Mouse (Mus musculus) kidney, postnatal 0 days (tissue): ENCODE data around the gene Barhl1. TPM values are rescaled to one million over a fixed set of nuclear protein-coding genes. Genes with fewer than 3 reads are reported as not detected.

ENCODE experiments used
- ATAC-seq: fragments of 200-750 bp; cut with Nextera tagmentation; replicated peaks from 2 replicates; pipeline ENCODE4 v1.8.0; 2017; ENCODE audit warnings: low read depth, moderate number of reproducible peaks, moderate TSS enrichment, moderate library complexity; ENCODE audit not compliant: low FRiP score
- DNase-seq: peaks from one replicate; pipeline ENCODE4 v3.0.0-alpha.2; 2016; ENCODE audit warnings: low spot score
- H3K27ac ChIP-seq: fragments of 300-500 bp; sonication (generic); 2 replicates; pipeline ENCODE4 v1.5.1; 2014; ENCODE audit warnings: mild to moderate bottlenecking
- H3K27me3 ChIP-seq: fragments of 300-500 bp; sonication (generic); 2 replicates; pipeline ENCODE4 v1.6.1; 2014; ENCODE audit warnings: low read length, mixed read lengths; ENCODE audit not compliant: insufficient read depth
- H3K36me3 ChIP-seq: fragments of 300-500 bp; sonication (generic); 2 replicates; pipeline ENCODE4 v1.6.1; 2014; ENCODE audit warnings: low read length, mixed read lengths; ENCODE audit not compliant: insufficient read depth
- H3K4me1 ChIP-seq: fragments of 300-500 bp; sonication (generic); replicated peaks from 2 replicates; pipeline ENCODE4 v1.6.1; 2014; ENCODE audit warnings: antibody characterized with exemption, low read length, mixed read lengths; ENCODE audit not compliant: insufficient read depth
- H3K4me2 ChIP-seq: fragments of 300-500 bp; sonication (generic); 2 replicates; pipeline ENCODE4 v1.6.1; 2014; ENCODE audit warnings: mild to moderate bottlenecking, low read length, moderate library complexity, mixed read lengths
- H3K4me3 ChIP-seq: fragments of 300-500 bp; sonication (generic); replicated peaks from 2 replicates; pipeline ENCODE4 v1.5.1; 2014; ENCODE audit warnings: low read depth, low read length
- H3K9ac ChIP-seq: fragments of 300-500 bp; sonication (generic); 2 replicates; pipeline ENCODE4 v1.6.1; 2014; ENCODE audit warnings: low read depth, low read length
- H3K9me3 ChIP-seq: fragments of 300-500 bp; sonication (generic); replicated peaks from 2 replicates; pipeline ENCODE4 v1.6.1; 2016; ENCODE audit warnings: low read length, inconsistent platforms, mixed read lengths
- CTCF ChIP-seq: IDR thresholded peaks from 2 replicates; pipeline ENCODE4 v1.5.1; 2016; ENCODE audit warnings: antibody characterized with exemption, low read depth, mild to moderate bottlenecking, moderate library complexity
- WGBS: fragments of 180-500 bp; shearing (Covaris S2); extraction: QIAGEN DNeasy Blood & Tissue Kit; methylation state at CpG from one replicate; pipeline ENCODE4 v1.1.7; 2014; 5-methylcytosine and 5-hydroxymethylcytosine counted together
- polyA plus RNA-seq: library from polyadenylated mRNA; unstranded; fragments of >200 nt; fragmentation: Nextera tagmentation; extraction: Ambion mirVana; gene quantifications from 2 replicates; pipeline ENCODE4 v1.2.1, GENCODE M21; 2015

Barhl1 gene
- polyA plus RNA-seq, 1 experiment from 2014 or later: not detected

- H3K27me3 ChIP-seq: no peaks in the 10 kb centered on the region; the same call in 1 of the 2 replicates
- no peak overlapping the region for H3K27ac ChIP-seq
- peaks cover 23% of the 10 kb centered on the region; the same call in 1 of the 2 replicates for H3K36me3 ChIP-seq
- no peaks in the 10 kb centered on the region for H3K4me1 ChIP-seq
- no peak for DNase-seq
- no peak overlapping the region for H3K4me2 ChIP-seq
- 94% methylated on average over 8 of the region's 8 CpGs for WGBS
- no peak for ATAC-seq
- no peak for TF ChIP-seq CTCF
- no peaks in the 10 kb centered on the region for H3K9me3 ChIP-seq
- H3K4me3 ChIP-seq: no peak overlapping the region
- no peak overlapping the region for H3K9ac ChIP-seq
Measured at GRCm38 (mm10) chr2:28902291-28902690, 14.2 kb downstream of the Barhl1 start.

GRCm38 (mm10) chr2:28897340-28897899, 19.0 kb downstream of the Barhl1 start:
- Histone ChIP-seq H3K36me3 (0 out of 2 replicates have a peak, but pooled peaks cover 28% of the 10 kb centered on the region), H3K27me3 (no peaks in the 10 kb centered on the region), H3K27ac (no peak overlapping the region), H3K4me1 (no peaks in the 10 kb centered on the region), H3K4me3 (no peak overlapping the region), H3K9ac (no peak overlapping the region), H3K4me2 (no peak overlapping the region), H3K9me3 (no peaks in the 10 kb centered on the region)
- 81% methylated on average over 4 of the region's 4 CpGs for WGBS
- TF ChIP-seq CTCF: no peak
- no peak for DNase-seq
- ATAC-seq: no peak

GRCm38 (mm10) chr2:28895876-28896275, 20.6 kb downstream of the Barhl1 start:
- Histone ChIP-seq H3K4me2 (no peak overlapping the region), H3K4me1 (no peaks in the 10 kb centered on the region), H3K4me3 (no peak overlapping the region), H3K9ac (no peak overlapping the region), H3K36me3 (0 out of 2 replicates have a peak, but pooled peaks cover 29% of the 10 kb centered on the region), H3K27ac (no peak overlapping the region), H3K9me3 (no peaks in the 10 kb centered on the region), H3K27me3 (no peaks in the 10 kb centered on the region)
- DNase-seq (no peak), ATAC-seq (no peak)
- TF ChIP-seq CTCF: no peak
- 77% methylated on average over 7 of the region's 7 CpGs for WGBS

DNA sequence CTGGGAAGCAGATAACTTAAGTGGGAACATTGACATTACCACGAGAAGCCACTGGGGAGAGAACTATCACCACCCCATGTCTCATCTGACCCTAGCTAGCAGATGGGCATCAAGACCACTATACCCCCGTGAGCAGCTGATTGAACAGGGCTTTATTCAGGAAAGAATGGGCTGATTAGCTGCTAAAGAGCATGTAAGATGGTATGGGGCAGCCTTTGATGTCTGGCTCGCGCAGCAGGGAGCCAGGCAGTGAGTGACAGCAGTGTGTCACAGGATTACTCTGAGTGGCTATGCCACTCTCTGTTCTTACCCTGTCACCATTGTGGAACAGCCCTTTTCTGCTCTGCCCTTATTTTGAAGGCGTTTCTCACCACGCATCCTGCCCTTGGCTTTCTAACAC, 22.9 kb downstream of the Barhl1 start:
- Histone ChIP-seq H3K27me3 (no peaks in the 10 kb centered on the region), H3K9me3 (no peaks in the 10 kb centered on the region), H3K4me1 (no peaks in the 10 kb centered on the region), H3K9ac (no peak overlapping the region), H3K36me3 (peaks cover 27% of the 10 kb centered on the region), H3K4me2 (no peak overlapping the region), H3K4me3 (no peak overlapping the region), H3K27ac (no peak overlapping the region)
- DNase-seq (no peak), ATAC-seq (no peak)
- no peak for TF ChIP-seq CTCF
- WGBS: 68% methylated on average over 6 of the region's 6 CpGs

- no peak for DNase-seq
Measured at GRCm38 (mm10) chr2:28892796-28893195, 23.7 kb downstream of the Barhl1 start.

GRCm38 (mm10) chr2:28884914-28885313, 31.6 kb downstream of the Barhl1 start:
- 73% methylated on average over 4 of the region's 4 CpGs for WGBS
- Histone ChIP-seq H3K4me1 (no peaks in the 10 kb centered on the region), H3K36me3 (peaks cover 35% of the 10 kb centered on the region), H3K9me3 (no peaks in the 10 kb centered on the region), H3K9ac (no peak overlapping the region), H3K4me3 (no peak overlapping the region), H3K27ac (no peak overlapping the region), H3K4me2 (no peak overlapping the region), H3K27me3 (no peaks in the 10 kb centered on the region)
- DNase-seq (no peak), ATAC-seq (no peak)
- TF ChIP-seq CTCF: no peak

More at GRCm38 (mm10) chr2:28892796-28893195, 23.7 kb downstream of the Barhl1 start:
- no peak overlapping the region for H3K9ac ChIP-seq
- peaks cover 30% of the 10 kb centered on the region for H3K36me3 ChIP-seq
- H3K9me3 ChIP-seq: no peaks in the 10 kb centered on the region
- no peak overlapping the region for H3K4me2 ChIP-seq
- TF ChIP-seq CTCF: no peak
- no peaks in the 10 kb centered on the region for H3K27me3 ChIP-seq
- WGBS: 43% methylated on average over 1 of the region's 1 CpGs
- H3K27ac ChIP-seq: no peak overlapping the region
- H3K4me1 ChIP-seq: no peaks in the 10 kb centered on the region
- no peak overlapping the region for H3K4me3 ChIP-seq
- ATAC-seq: no peak
